Mouse (Mus musculus) MEL (cell line): ENCODE data around the gene Ifih1. TPM values are rescaled to one million over a fixed set of nuclear protein-coding genes. Genes with fewer than 3 reads are reported as not detected.

Experiments
- DNase-seq: peaks from one replicate; pipeline ENCODE4 v3.0.0; 2011; ENCODE audit warnings: low read depth, low spot score
- H3K27ac ChIP-seq: 2 replicates; pipeline ENCODE4 v1.5.1; 2012; ENCODE audit warnings: low read depth, mild to moderate bottlenecking, control low read depth, low read length, moderate library complexity; ENCODE audit not compliant: control insufficient read depth
- H3K27me3 ChIP-seq, 2 experiments: fragments of 150-350 bp in 1 of 2; sonication (generic) in 1 of 2; 2 replicates each; pipeline ENCODE4 v1.6.1; 2012; ENCODE audit warnings: low read length in 2 of 2, mild to moderate bottlenecking in 2 of 2, improper control_type of control experiment in 1 of 2, moderate library complexity in 1 of 2; ENCODE audit not compliant: insufficient read depth in 2 of 2, control insufficient read depth in 1 of 2
- H3K36me3 ChIP-seq, 2 experiments: 2 replicates each; pipeline ENCODE4 v1.6.1; 2012 to 2014; ENCODE audit warnings: low read length in 2 of 2, improper control_type of control experiment in 1 of 2, inconsistent platforms in 1 of 2, mild to moderate bottlenecking in 1 of 2; ENCODE audit not compliant: insufficient read depth in 2 of 2, control insufficient read depth in 1 of 2
- H3K4me1 ChIP-seq, 2 experiments: fragments of 150-350 bp in 1 of 2; sonication (generic) in 1 of 2; 2 replicates each; pipeline ENCODE4 v1.6.1; 2012; ENCODE audit warnings: low read length in 2 of 2, improper control_type of control experiment in 1 of 2, mild to moderate bottlenecking in 1 of 2; ENCODE audit not compliant: insufficient read depth in 2 of 2, control insufficient read depth in 1 of 2
- H3K4me3 ChIP-seq, 2 experiments: fragments of 150-350 bp in 1 of 2; sonication (generic) in 1 of 2; 2 replicates each; pipeline ENCODE4 v1.5.1; 2012; ENCODE audit warnings: low read depth in 2 of 2, low read length in 2 of 2, mild to moderate bottlenecking in 2 of 2, moderate library complexity in 2 of 2, control low read depth in 1 of 2, improper control_type of control experiment in 1 of 2; ENCODE audit not compliant: control insufficient read depth in 1 of 2, insufficient read depth in 1 of 2
- H3K79me2 ChIP-seq: 2 replicates; pipeline ENCODE4 v1.6.1; 2012; ENCODE audit warnings: mild to moderate bottlenecking, low read length, moderate library complexity; ENCODE audit not compliant: control insufficient read depth, poor library complexity, insufficient read depth
- H3K9ac ChIP-seq: 2 replicates; pipeline ENCODE4 v1.6.1; 2012; ENCODE audit warnings: low read depth, mild to moderate bottlenecking, control low read depth, low read length, moderate library complexity; ENCODE audit not compliant: control insufficient read depth, poor library complexity, severe bottlenecking
- H3K9me3 ChIP-seq: fragments of 150-350 bp; sonication (generic); replicated peaks from 2 replicates; pipeline ENCODE4 v1.6.1; 2012; ENCODE audit warnings: mild to moderate bottlenecking, low read length, improper control_type of control experiment, moderate library complexity; ENCODE audit not compliant: insufficient read depth
- CHD2 ChIP-seq: IDR thresholded peaks from 2 replicates; pipeline ENCODE4 v1.6.1; 2011; ENCODE audit warnings: low read length, improper control_type of control experiment
- CTCF ChIP-seq, 3 experiments: IDR thresholded peaks in 2 of 3; conservative IDR thresholded peaks in 1 of 3; 2 replicates each; pipeline ENCODE4 v1.5.1; 2011 to 2012; ENCODE audit warnings: low read length in 3 of 3, low read depth in 2 of 3, mild to moderate bottlenecking in 2 of 3, improper control_type of control experiment in 1 of 3, inconsistent platforms in 1 of 3, mixed read lengths in 1 of 3, moderate library complexity in 1 of 3; ENCODE audit not compliant: control insufficient read depth in 1 of 3, insufficient read depth in 1 of 3, poor library complexity in 1 of 3, severe bottlenecking in 1 of 3
- E2F4 ChIP-seq: IDR thresholded peaks from 2 replicates; pipeline ENCODE4 v1.6.1; 2011; ENCODE audit warnings: low read depth, low read length, improper control_type of control experiment, borderline replicate concordance
- ELF1 ChIP-seq: IDR thresholded peaks from 2 replicates; pipeline ENCODE4 v1.6.1; 2014; ENCODE audit warnings: low read depth, mild to moderate bottlenecking, inconsistent platforms, low read length, improper control_type of control experiment, moderate library complexity
- EP300 ChIP-seq, 2 experiments: IDR thresholded peaks; 2 replicates each; pipeline ENCODE4 v1.6.1; 2011; ENCODE audit warnings: improper control_type of control experiment in 2 of 2, low read length in 2 of 2, low read depth in 1 of 2, mild to moderate bottlenecking in 1 of 2
- ETS1 ChIP-seq: IDR thresholded peaks from 2 replicates; pipeline ENCODE4 v1.6.1; 2012; ENCODE audit warnings: low read depth, mild to moderate bottlenecking, inconsistent platforms, low read length, improper control_type of control experiment, moderate library complexity
- GABPA ChIP-seq: IDR thresholded peaks from 2 replicates; pipeline ENCODE4 v1.6.1; 2012; ENCODE audit warnings: low read depth, mild to moderate bottlenecking, inconsistent platforms, low read length, improper control_type of control experiment, moderate library complexity
- HCFC1 ChIP-seq: IDR thresholded peaks from 2 replicates; pipeline ENCODE4 v1.6.1; 2012; ENCODE audit warnings: low read depth, mild to moderate bottlenecking, inconsistent platforms, low read length, improper control_type of control experiment, moderate library complexity
- JUND ChIP-seq: IDR thresholded peaks from 2 replicates; pipeline ENCODE4 v1.6.1; 2011; ENCODE audit warnings: low read depth, mild to moderate bottlenecking, improper control_type of control experiment, low read length
- KAT2A ChIP-seq: conservative IDR thresholded peaks from 2 replicates; pipeline ENCODE4 v1.6.1; 2012; ENCODE audit warnings: low read depth, low read length, improper control_type of control experiment, inconsistent platforms
- MAFK ChIP-seq: IDR thresholded peaks from 2 replicates; pipeline ENCODE4 v1.6.1; 2011; ENCODE audit warnings: low read depth, mild to moderate bottlenecking, low read length, improper control_type of control experiment, borderline replicate concordance
- MAX ChIP-seq: IDR thresholded peaks from 2 replicates; pipeline ENCODE4 v1.6.1; 2011; ENCODE audit warnings: low read length, improper control_type of control experiment
- MXI1 ChIP-seq: IDR thresholded peaks from 2 replicates; pipeline ENCODE4 v1.6.1; 2011; ENCODE audit warnings: mild to moderate bottlenecking, low read depth, low read length, improper control_type of control experiment
- MYB ChIP-seq: IDR thresholded peaks from 2 replicates; pipeline ENCODE4 v1.6.1; 2011; ENCODE audit warnings: mild to moderate bottlenecking, low read depth, low read length, improper control_type of control experiment
- MYC ChIP-seq: IDR thresholded peaks from 2 replicates; pipeline ENCODE4 v1.6.1; 2011; ENCODE audit warnings: low read depth, mild to moderate bottlenecking, low read length, improper control_type of control experiment, moderate library complexity
- NELFE ChIP-seq: IDR thresholded peaks from 2 replicates; pipeline ENCODE4 v1.6.1; 2011; ENCODE audit warnings: low read depth, low read length, improper control_type of control experiment
- NRF1 ChIP-seq: IDR thresholded peaks from 2 replicates; pipeline ENCODE4 v1.6.1; 2014; ENCODE audit warnings: low read depth, mild to moderate bottlenecking, inconsistent platforms, low read length, improper control_type of control experiment, moderate library complexity; ENCODE audit not compliant: poor library complexity, insufficient read depth, severe bottlenecking
- POLR2A ChIP-seq, 2 experiments: IDR thresholded peaks; 2 replicates each; pipeline ENCODE4 v1.6.1; 2011 to 2012; ENCODE audit warnings: low read length in 2 of 2, mild to moderate bottlenecking in 2 of 2, control low read depth in 1 of 2, improper control_type of control experiment in 1 of 2, low read depth in 1 of 2, moderate library complexity in 1 of 2; ENCODE audit not compliant: control insufficient read depth in 1 of 2, insufficient read depth in 1 of 2, poor library complexity in 1 of 2
- POLR2AphosphoS2 ChIP-seq: IDR thresholded peaks from 2 replicates; pipeline ENCODE4 v1.6.1; 2011; ENCODE audit warnings: low read length, improper control_type of control experiment
- POLR2AphosphoS5 ChIP-seq: IDR thresholded peaks from 2 replicates; pipeline ENCODE4 v1.6.1; 2012; ENCODE audit warnings: low read depth, borderline replicate concordance, mild to moderate bottlenecking, inconsistent platforms, low read length, moderate library complexity, mixed read lengths
- RAD21 ChIP-seq: IDR thresholded peaks from 2 replicates; pipeline ENCODE4 v1.6.1; 2011; ENCODE audit warnings: mild to moderate bottlenecking, low read depth, low read length, improper control_type of control experiment
- RCOR1 ChIP-seq: IDR thresholded peaks from 2 replicates; pipeline ENCODE4 v1.6.1; 2012; ENCODE audit warnings: low read depth, mild to moderate bottlenecking, inconsistent platforms, low read length, improper control_type of control experiment
- SIN3A ChIP-seq: IDR thresholded peaks from 2 replicates; pipeline ENCODE4 v1.6.1; 2012; ENCODE audit warnings: low read length, improper control_type of control experiment, inconsistent platforms
- SMC3 ChIP-seq: IDR thresholded peaks from 2 replicates; pipeline ENCODE4 v1.6.1; 2011; ENCODE audit warnings: low read depth, low read length, improper control_type of control experiment
- TAL1 ChIP-seq: IDR thresholded peaks from 2 replicates; pipeline ENCODE4 v1.6.1; 2012; ENCODE audit warnings: mild to moderate bottlenecking, inconsistent platforms, low read length, moderate library complexity, mixed read lengths
- TCF12 ChIP-seq: IDR thresholded peaks from 2 replicates; pipeline ENCODE4 v1.6.1; 2014; ENCODE audit warnings: low read depth, mild to moderate bottlenecking, inconsistent platforms, low read length, improper control_type of control experiment, moderate library complexity
- UBTF ChIP-seq: IDR thresholded peaks from 2 replicates; pipeline ENCODE4 v1.6.1; 2012; ENCODE audit warnings: low read depth, mild to moderate bottlenecking, inconsistent platforms, low read length, improper control_type of control experiment, moderate library complexity, borderline replicate concordance; ENCODE audit not compliant: insufficient read depth
- USF2 ChIP-seq, 2 experiments: IDR thresholded peaks; 2 replicates each; pipeline ENCODE4 v1.6.1; 2011 to 2012; ENCODE audit warnings: improper control_type of control experiment in 2 of 2, low read length in 2 of 2, borderline replicate concordance in 1 of 2, inconsistent platforms in 1 of 2, low read depth in 1 of 2, mild to moderate bottlenecking in 1 of 2; ENCODE audit not compliant: insufficient read depth in 1 of 2
- ZC3H11A ChIP-seq: IDR thresholded peaks from 2 replicates; pipeline ENCODE4 v1.6.1; 2012; ENCODE audit warnings: low read depth, mild to moderate bottlenecking, inconsistent platforms, low read length, improper control_type of control experiment
- ZKSCAN1 ChIP-seq: IDR thresholded peaks from 2 replicates; pipeline ENCODE4 v1.6.1; 2012; ENCODE audit warnings: low read depth, mild to moderate bottlenecking, inconsistent platforms, low read length, improper control_type of control experiment, moderate library complexity
- ZMIZ1 ChIP-seq: IDR thresholded peaks from 2 replicates; pipeline ENCODE4 v1.6.1; 2012; ENCODE audit warnings: low read depth, mild to moderate bottlenecking, inconsistent platforms, low read length, improper control_type of control experiment, moderate library complexity
- ZNF384 ChIP-seq: IDR thresholded peaks from 2 replicates; pipeline ENCODE4 v1.6.1; 2012; ENCODE audit warnings: low read depth, mild to moderate bottlenecking, inconsistent platforms, low read length, improper control_type of control experiment
- polyA plus RNA-seq, 2 experiments: library from polyadenylated mRNA; stranded (reverse) in 1 of 2; unstranded in 1 of 2; fragments of >175 nt in 1 of 2; fragments of >200 nt in 1 of 2; gene quantifications; 2 replicates each; pipeline versions ENCODE4 v1.2.1 to v1.2.4; 2012; ENCODE audit warnings: low replicate concordance in 2 of 2, low read depth in 1 of 2; ENCODE audit not compliant: insufficient read length in 2 of 2, insufficient read depth in 1 of 2, missing spikeins in 1 of 2
- total RNA-seq: library from RNA; depleted of rRNA; stranded (reverse); fragments of 300-350 nt; gene quantifications from 2 replicates; pipeline ENCODE4 v1.2.3, GENCODE M21; 2012

Gene Ifih1
- total and polyA plus RNA-seq, 3 experiments: 11.4 to 71.9 (median 41.5) TPM

DNA sequence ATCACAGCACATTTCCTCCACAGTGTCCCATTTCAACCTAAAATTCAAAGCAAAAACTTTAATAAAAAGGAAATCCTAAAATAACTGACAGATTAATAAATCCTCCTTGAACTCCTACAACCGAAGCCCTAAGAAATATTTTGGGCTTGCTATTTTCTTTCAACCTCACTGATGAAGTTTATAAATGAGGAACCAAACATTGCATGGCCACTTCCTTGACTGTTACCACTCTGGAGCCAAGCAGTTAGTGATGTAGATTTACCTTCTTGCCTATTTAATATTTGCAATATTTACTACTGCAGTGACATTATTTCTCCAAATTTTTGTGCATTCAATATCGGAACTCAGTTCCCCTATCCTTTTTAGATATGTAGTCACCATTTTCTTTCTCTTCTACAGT lies 6.2 kb downstream of the Ifih1 start (continued):
- TF ChIP-seq USF2 (IDR thresholded peaks at IDR 0.05; ENCODE audit: borderline replicate concordance in 1 of 2, insufficient read depth in 1 of 2, low read depth in 1 of 2, low read length in 2 of 2) (no peak), ETS1 (no peak)
- TF ChIP-seq, all 39 proteins: peak for 0

DNA sequence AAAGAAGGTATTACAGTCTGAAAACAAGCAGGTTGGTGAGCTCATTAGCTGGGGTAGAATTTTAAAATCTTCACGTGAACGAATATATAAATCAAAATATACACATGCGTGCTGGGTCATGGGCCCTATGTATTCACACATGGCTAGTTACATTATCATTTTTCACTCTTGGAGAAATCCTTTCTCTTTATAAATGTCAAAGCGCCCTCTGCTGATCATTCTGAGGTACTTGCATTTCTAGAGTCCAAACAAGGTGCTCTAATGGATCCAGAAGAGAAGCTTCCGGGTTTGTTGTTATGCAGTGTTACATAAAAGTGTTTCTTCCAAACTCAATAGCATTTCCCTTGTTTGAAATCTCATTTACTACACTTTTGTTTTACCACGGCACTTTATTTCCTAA lies 15.6 kb downstream of the Ifih1 start:
- DNase-seq: peak; percentile 81
- peaks cover 8 to 11% of the 10 kb centered on the region in 2 experiments; a peak in 3 of 4 replicates for H3K36me3 ChIP-seq
- no peaks in the 10 kb centered on the region for H3K9me3 ChIP-seq
- no peaks in the 10 kb centered on the region for H3K79me2 ChIP-seq
- peaks cover 0 to 14% of the 10 kb centered on the region in 2 experiments; a peak in 2 of 4 replicates for H3K4me1 ChIP-seq
- no peaks in the 10 kb centered on the region for H3K27me3 ChIP-seq
- no peak overlapping the region for H3K27ac ChIP-seq
- H3K9ac ChIP-seq: 0 out of 2 replicates have a peak overlapping the region, but pooled peaks have one; percentile 14
- no peak overlapping the region for H3K4me3 ChIP-seq
- TF ChIP-seq MAX (peak; percentile 46; the same call in 1 of the 2 replicates), POLR2AphosphoS2 (no peak), TCF12 (no peak), USF2 (IDR thresholded peaks at IDR 0.05; ENCODE audit: borderline replicate concordance in 1 of 2, insufficient read depth in 1 of 2, low read depth in 1 of 2, low read length in 2 of 2) (no peak), MXI1 (peak; percentile 38; the same call in 1 of the 2 replicates), UBTF (no peak), NRF1 (no peak), ELF1 (peak; percentile 77), ZKSCAN1 (no peak), KAT2A (no peak), GABPA (no peak), EP300 (IDR thresholded peaks at IDR 0.05; ENCODE audit: low read depth in 1 of 2, low read length in 2 of 2) (no peak), CHD2 (no peak), HCFC1 (no peak), ETS1 (no peak), ZNF384 (no peak), JUND (no peak; the same call in 1 of the 2 replicates), MYC (peak; percentile 58; the same call in 1 of the 2 replicates), NELFE (no peak), SIN3A (peak; percentile 74), MAFK (no peak), POLR2AphosphoS5 (no peak), RAD21 (peak; percentile 71), ZMIZ1 (no peak), E2F4 (no peak), ZC3H11A (peak; percentile 58), POLR2A (IDR thresholded peaks at IDR 0.05; ENCODE audit: control insufficient read depth in 1 of 2, insufficient read depth in 1 of 2, low read depth in 1 of 2, low read length in 2 of 2, poor library complexity in 1 of 2) (no peak), TAL1 (no peak), CTCF (IDR thresholded peaks at IDR 0.05 in 2 of 3, conservative IDR thresholded peaks at IDR 0.05 in 1 of 3; ENCODE audit: control insufficient read depth in 1 of 3, insufficient read depth in 1 of 3, low read depth in 2 of 3, low read length in 3 of 3, poor library complexity in 1 of 3, severe bottlenecking in 1 of 3) (peak; percentile 20 to 73 (median 40); a peak in 3 of 6 replicates), SMC3 (peak; percentile 66), RCOR1 (no peak), MYB (no peak)
